Mouse (Mus musculus) limb, embryonic 14.5 days (tissue): ENCODE data around the gene Spred1. TPM values are rescaled to one million over a fixed set of nuclear protein-coding genes. Genes with fewer than 3 reads are reported as not detected.
A peak's percentile ranks its signal among the peaks of the same experiment; 100 is the strongest.

Source experiments
- ATAC-seq: fragments of 200-750 bp; cut with Nextera tagmentation; 2 replicates; pipeline ENCODE4 v1.8.0; 2017; ENCODE audit warnings: low read depth, moderate number of reproducible peaks, moderate TSS enrichment; ENCODE audit not compliant: low FRiP score
- DNase-seq: peaks from one replicate; pipeline ENCODE4 v3.0.0-alpha.2; 2015; ENCODE audit warnings: low spot score
- H3K27ac ChIP-seq: fragments of 300-500 bp; sonication (generic); replicated peaks from 2 replicates; pipeline ENCODE4 v1.5.1; 2014; ENCODE audit warnings: low read depth, mild to moderate bottlenecking, low read length, moderate library complexity, mixed read lengths
- H3K27me3 ChIP-seq: fragments of 300-500 bp; sonication (generic); 2 replicates; pipeline ENCODE4 v1.6.1; 2014; ENCODE audit warnings: low read length, mixed read lengths; ENCODE audit not compliant: control insufficient read depth, insufficient read depth
- H3K36me3 ChIP-seq: fragments of 300-500 bp; sonication (generic); 2 replicates; pipeline ENCODE4 v1.6.1; 2014; ENCODE audit warnings: mild to moderate bottlenecking, low read length, moderate library complexity, mixed read lengths; ENCODE audit not compliant: control insufficient read depth, insufficient read depth
- H3K4me1 ChIP-seq: fragments of 300-500 bp; sonication (generic); 2 replicates; pipeline ENCODE4 v1.6.1; 2014; ENCODE audit warnings: antibody characterized with exemption, low read length, mixed read lengths; ENCODE audit not compliant: control insufficient read depth, insufficient read depth
- H3K4me2 ChIP-seq: fragments of 300-500 bp; sonication (generic); replicated peaks from 2 replicates; pipeline ENCODE4 v1.6.1; 2014; ENCODE audit warnings: low read depth, mild to moderate bottlenecking, low read length, moderate library complexity; ENCODE audit not compliant: severe bottlenecking
- H3K4me3 ChIP-seq: fragments of 300-500 bp; sonication (generic); replicated peaks from 2 replicates; pipeline ENCODE4 v1.5.1; 2014; ENCODE audit warnings: low read length
- H3K9ac ChIP-seq: fragments of 300-500 bp; sonication (generic); 2 replicates; pipeline ENCODE4 v1.6.1; 2014; ENCODE audit warnings: mild to moderate bottlenecking, low read depth, low read length, moderate library complexity; ENCODE audit not compliant: severe bottlenecking
- H3K9me3 ChIP-seq: fragments of 300-500 bp; sonication (generic); 2 replicates; pipeline ENCODE4 v1.6.1; 2016; ENCODE audit warnings: low read length; ENCODE audit not compliant: control insufficient read depth
- POLR2A ChIP-seq: fragments of 200-500 bp; IDR thresholded peaks from 2 replicates; pipeline ENCODE4 v1.8.0; 2012; ENCODE audit warnings: inconsistent platforms, mild to moderate bottlenecking, moderate library complexity, borderline replicate concordance; ENCODE audit not compliant: insufficient read depth, insufficient read length; ENCODE audit errors: extremely low read depth
- whole genome bisulfite sequencing: fragments of 180-500 bp; shearing (Covaris S2); extraction: QIAGEN DNeasy Blood & Tissue Kit; methylation state at CpG from one replicate; pipeline ENCODE4 v1.1.7; 2014; 5-methylcytosine and 5-hydroxymethylcytosine counted together
- polyA plus RNA-seq, 2 experiments: library from polyadenylated mRNA; depleted of rRNA in 1 of 2; stranded (reverse) in 1 of 2; unstranded in 1 of 2; fragments of >200 nt; fragmentation: Nextera tagmentation in 1 of 2; extraction: Ambion mirVana in 1 of 2; gene quantifications; 2 replicates each; pipeline versions ENCODE4 v1.2.1 to v1.2.3; 2012 to 2014

Spred1 gene
- polyA plus RNA-seq (2012; rRNA removed) (22.4 and 23.6 TPM in 2 replicates), polyA plus RNA-seq (2014; fragmentation: Nextera tagmentation; extraction: Ambion mirVana) (30.8 and 32.7 TPM in 2 replicates)

DNA sequence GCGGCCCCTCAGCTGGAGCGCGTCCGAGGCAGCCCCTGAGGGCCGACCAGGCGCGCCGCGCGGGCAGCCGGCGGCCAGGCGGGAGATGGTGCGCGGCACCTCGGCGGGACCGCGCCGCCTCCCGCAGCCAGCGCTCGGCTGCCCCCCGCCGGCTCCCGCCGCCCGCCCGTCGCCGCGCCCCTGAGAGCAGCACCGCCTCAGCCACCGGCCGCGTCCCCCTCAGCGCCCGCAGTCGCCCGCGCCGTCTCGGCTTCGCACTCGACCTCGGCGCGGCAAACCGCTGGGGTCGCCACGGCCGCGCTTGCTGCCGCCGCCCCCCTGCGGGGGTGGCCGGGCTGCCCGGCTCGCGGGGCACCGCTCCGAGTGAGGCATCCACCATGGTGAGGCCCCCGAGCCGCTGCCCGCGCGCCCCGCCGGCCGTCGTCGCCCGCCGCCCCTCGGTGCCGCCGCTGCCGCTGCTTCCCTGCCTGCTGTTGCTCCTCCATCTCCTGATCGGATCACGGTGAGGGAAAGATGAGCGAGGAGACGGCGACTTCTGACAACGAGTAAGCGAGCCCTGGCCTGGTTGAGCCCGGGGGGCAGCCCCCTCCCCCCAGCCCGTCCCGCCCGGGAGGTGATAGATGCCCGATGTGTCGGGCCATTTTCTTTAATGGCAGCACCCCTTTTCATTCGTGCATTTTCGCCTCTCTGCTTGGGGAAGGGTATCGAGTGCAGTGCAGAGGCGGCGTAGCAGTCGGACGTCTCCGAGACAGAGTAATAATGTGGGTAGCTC is at the start of gene Spred1:
TSS of gene Spred1 (plus strand) at position 163 of the 772 bp plus-strand sequence.
- no peaks in the 10 kb centered on the region for H3K27me3 ChIP-seq
- no peaks in the 10 kb centered on the region for H3K36me3 ChIP-seq
- peak within 1 kb of the TSS; percentile 72 for H3K4me2 ChIP-seq
- under 1% methylated on average over 26 of the region's 99 CpGs for WGBS
- H3K27ac ChIP-seq, result peak within 1 kb of the TSS; percentile 99
- no peaks in the 10 kb centered on the region for H3K9me3 ChIP-seq
- H3K4me3 ChIP-seq, result peak within 1 kb of the TSS; percentile 98
- ATAC-seq (no peak; the same call in 1 of the 2 replicates), DNase-seq (peak; percentile 17)
- peaks cover 10% of the 10 kb centered on the region for H3K4me1 ChIP-seq
- H3K9ac ChIP-seq, result peak within 1 kb of the TSS; percentile 99
- 0 out of 2 replicates have a peak, but pooled peaks have one; percentile 49 for TF ChIP-seq POLR2A

DNA sequence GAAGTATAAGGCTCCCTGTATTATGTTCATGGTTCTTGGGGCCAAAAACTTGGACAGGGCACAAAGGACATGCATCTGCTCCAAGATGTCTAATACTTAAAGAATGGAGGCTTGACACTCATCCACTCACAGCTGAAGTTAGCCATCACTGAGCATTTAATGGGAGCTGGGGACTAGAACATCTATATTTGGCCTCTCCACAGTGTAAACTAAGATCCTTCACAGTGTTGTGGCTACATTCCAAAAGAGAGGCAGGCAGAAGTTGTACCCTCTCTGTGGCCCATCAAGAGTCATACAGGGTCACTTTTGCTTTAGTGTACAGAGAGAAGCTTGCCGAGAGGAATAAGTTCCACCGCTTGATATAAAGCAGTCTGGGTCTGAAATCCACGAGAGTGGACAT is 49.6 kb upstream of the Spred1 start:
- H3K9ac ChIP-seq, result no peak overlapping the region
- no peak overlapping the region for H3K4me3 ChIP-seq
- no peaks in the 10 kb centered on the region for H3K4me1 ChIP-seq
- 88% methylated on average over 3 of the region's 3 CpGs for WGBS
- TF ChIP-seq POLR2A, result no peak
- no peak for DNase-seq
- no peaks in the 10 kb centered on the region for H3K27me3 ChIP-seq
- no peaks in the 10 kb centered on the region for H3K36me3 ChIP-seq
- no peaks in the 10 kb centered on the region for H3K9me3 ChIP-seq
- no peak for ATAC-seq
- H3K4me2 ChIP-seq, result no peak overlapping the region
- no peak overlapping the region for H3K27ac ChIP-seq

DNA sequence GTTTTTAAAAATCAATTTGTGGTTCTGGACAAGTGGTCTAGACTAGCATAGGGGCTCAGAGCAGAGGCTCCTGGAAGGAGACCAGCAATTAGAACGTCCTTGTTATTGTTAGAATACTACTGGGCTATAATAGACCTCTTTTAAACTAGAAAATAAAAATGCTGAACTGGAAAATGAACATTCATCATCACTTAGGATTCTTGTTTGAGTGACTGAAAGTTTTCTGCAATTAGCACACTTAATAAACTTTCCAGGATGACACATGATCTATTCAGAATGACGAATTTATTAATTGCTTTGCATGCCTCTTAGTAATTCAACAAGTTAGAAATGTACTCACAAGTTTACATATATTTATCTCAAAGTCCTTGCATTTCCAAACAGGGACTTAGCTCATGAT is 42.5 kb upstream of the Spred1 start:
- Histone ChIP-seq H3K4me2 (no peak overlapping the region), H3K4me3 (no peak overlapping the region), H3K36me3 (no peaks in the 10 kb centered on the region), H3K27ac (no peak overlapping the region), H3K4me1 (no peaks in the 10 kb centered on the region), H3K9me3 (no peaks in the 10 kb centered on the region), H3K27me3 (no peaks in the 10 kb centered on the region), H3K9ac (no peak overlapping the region)
- 70% methylated on average over 2 of the region's 2 CpGs for WGBS
- TF ChIP-seq POLR2A, result no peak
- ATAC-seq (no peak), DNase-seq (no peak)

DNA sequence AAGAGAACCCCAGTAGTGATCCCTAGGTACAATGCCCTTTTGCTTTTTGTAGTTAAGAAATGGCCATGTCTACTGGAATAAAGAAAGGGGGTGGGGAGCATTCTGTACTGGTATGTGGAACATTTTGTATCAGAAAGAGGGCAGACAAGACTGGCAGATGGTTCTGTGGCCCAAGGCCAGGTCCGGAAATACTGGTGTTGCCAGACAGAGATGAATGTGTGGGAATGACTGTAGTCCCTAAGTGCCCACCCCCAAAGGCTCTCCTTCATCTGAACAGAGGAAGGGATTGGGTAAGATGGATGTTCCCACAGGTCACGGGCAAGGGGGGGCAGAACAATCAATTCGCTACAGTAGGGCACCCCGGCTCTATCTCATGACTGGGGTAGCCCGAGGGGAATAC is 41.6 kb upstream of the Spred1 start:
- H3K36me3 ChIP-seq, result no peaks in the 10 kb centered on the region
- no peak overlapping the region for H3K4me3 ChIP-seq
- no peak overlapping the region for H3K27ac ChIP-seq
- H3K9ac ChIP-seq, result no peak overlapping the region
- no peaks in the 10 kb centered on the region for H3K27me3 ChIP-seq
- H3K9me3 ChIP-seq, result no peaks in the 10 kb centered on the region
- 84% methylated on average over 5 of the region's 5 CpGs for WGBS
- TF ChIP-seq POLR2A, result no peak
- DNase-seq (no peak), ATAC-seq (no peak)
- H3K4me1 ChIP-seq, result no peaks in the 10 kb centered on the region
- H3K4me2 ChIP-seq, result no peak overlapping the region

DNA sequence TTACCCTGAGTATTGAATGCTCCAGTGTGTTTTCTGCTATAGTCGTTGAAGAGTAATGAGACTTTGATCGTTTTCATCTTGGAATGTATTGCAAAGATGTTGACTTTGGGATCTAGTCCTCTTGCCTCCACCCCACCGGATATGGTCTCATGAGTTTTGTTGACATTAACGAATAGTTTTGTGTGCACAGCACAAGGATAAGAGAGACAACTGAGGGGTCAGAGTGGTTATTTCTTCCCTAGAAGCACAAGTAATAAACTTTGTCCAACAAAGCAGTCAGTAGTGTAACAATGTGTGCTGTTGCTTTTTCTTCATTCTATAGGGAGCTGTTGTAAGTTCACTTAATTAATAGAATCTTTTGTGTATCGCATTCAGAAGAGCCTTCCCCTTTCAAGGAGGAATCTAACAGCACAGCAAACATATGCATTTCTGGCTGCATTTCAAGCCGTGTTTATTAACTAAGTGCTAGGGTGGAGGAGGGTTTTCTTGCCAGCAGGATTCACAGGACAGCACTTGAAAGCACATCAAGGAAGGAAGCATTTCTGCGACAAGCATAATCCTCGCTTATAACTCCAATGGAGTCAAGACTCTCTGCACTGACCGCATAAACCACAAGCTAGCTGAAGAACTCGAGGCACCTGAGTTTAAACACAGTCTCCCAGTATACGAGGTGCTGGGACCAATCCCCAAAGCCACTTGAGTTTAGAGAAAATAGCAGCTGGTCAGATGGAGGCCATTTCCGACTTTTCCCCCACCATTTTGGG is 35.0 kb upstream of the Spred1 start:
- no peaks in the 10 kb centered on the region for H3K9me3 ChIP-seq
- no peak overlapping the region for H3K4me3 ChIP-seq
- H3K27ac ChIP-seq, result peak overlapping the region; percentile 22; the same call in 1 of the 2 replicates
- H3K9ac ChIP-seq, result no peak overlapping the region
- ATAC-seq, result peak; percentile 70; the same call in 1 of the 2 replicates
- H3K36me3 ChIP-seq, result no peaks in the 10 kb centered on the region
- H3K4me1 ChIP-seq, result peaks cover 10% of the 10 kb centered on the region
- peak; percentile 48 for DNase-seq
- 67% methylated on average over 12 of the region's 12 CpGs for WGBS
- H3K27me3 ChIP-seq, result no peaks in the 10 kb centered on the region
- no peak overlapping the region for H3K4me2 ChIP-seq
- no peak for TF ChIP-seq POLR2A
